Mouse (Mus musculus) midbrain, embryonic 14.5 days (tissue): ENCODE data around the gene Dimt1. TPM values are rescaled to one million over a fixed set of nuclear protein-coding genes. Genes with fewer than 3 reads are reported as not detected.
"Not testable (repeated sequence)": the region's sequence is repeated elsewhere in the genome, so short reads cannot be mapped to it uniquely, and the experiment has no call there.

Experiments used
- ATAC-seq: fragments of 200-750 bp; cut with Nextera tagmentation; 2 replicates; pipeline ENCODE4 v1.8.0; 2017; ENCODE audit warnings: moderate number of reproducible peaks, moderate library complexity; ENCODE audit not compliant: low FRiP score, low TSS enrichment
- DNase-seq: peaks from one replicate; pipeline ENCODE4 v3.0.0-alpha.2; 2015
- H3K27ac ChIP-seq: fragments of 300-500 bp; sonication (generic); replicated peaks from 2 replicates; pipeline ENCODE4 v1.5.1; 2014; ENCODE audit warnings: mild to moderate bottlenecking, low read depth, low read length, moderate library complexity
- H3K27me3 ChIP-seq: fragments of 300-500 bp; sonication (generic); 2 replicates; pipeline ENCODE4 v1.6.1; 2014; ENCODE audit warnings: low read length, control low read depth, mixed read lengths; ENCODE audit not compliant: control insufficient read depth, insufficient read depth
- H3K36me3 ChIP-seq: fragments of 300-500 bp; sonication (generic); 2 replicates; pipeline ENCODE4 v1.6.1; 2014; ENCODE audit warnings: low read length, control low read depth; ENCODE audit not compliant: control insufficient read depth, insufficient read depth
- H3K4me1 ChIP-seq: fragments of 300-500 bp; sonication (generic); 2 replicates; pipeline ENCODE4 v1.6.1; 2014; ENCODE audit warnings: mild to moderate bottlenecking, antibody characterized with exemption, low read length, control low read depth; ENCODE audit not compliant: control insufficient read depth, insufficient read depth
- H3K4me2 ChIP-seq: fragments of 300-500 bp; sonication (generic); 2 replicates; pipeline ENCODE4 v1.6.1; 2014; ENCODE audit warnings: mild to moderate bottlenecking, low read length, moderate library complexity
- H3K4me3 ChIP-seq: fragments of 300-500 bp; sonication (generic); replicated peaks from 2 replicates; pipeline ENCODE4 v1.5.1; 2014; ENCODE audit warnings: low read depth, low read length
- H3K9ac ChIP-seq: fragments of 300-500 bp; sonication (generic); replicated peaks from 2 replicates; pipeline ENCODE4 v1.6.1; 2014; ENCODE audit warnings: mild to moderate bottlenecking, low read length, moderate library complexity
- H3K9me3 ChIP-seq: fragments of 300-500 bp; sonication (generic); 2 replicates; pipeline ENCODE4 v1.6.1; 2016; ENCODE audit warnings: low read length, control low read depth, mixed read lengths; ENCODE audit not compliant: control insufficient read depth
- WGBS: fragments of 180-500 bp; shearing (Covaris S2); extraction: QIAGEN DNeasy Blood & Tissue Kit; methylation state at CpG from one replicate; pipeline ENCODE4 v1.1.7; 2014; 5-methylcytosine and 5-hydroxymethylcytosine counted together
- polyA plus RNA-seq: library from polyadenylated mRNA; unstranded; fragments of >200 nt; fragmentation: Nextera tagmentation; extraction: Ambion mirVana; gene quantifications from 2 replicates; pipeline ENCODE4 v1.2.1, GENCODE M21; 2014

Dimt1 gene
- polyA plus RNA-seq, result 43.2 and 44.7 TPM in 2 replicates

GRCm38 (mm10) chr13:106946594-106947540 lies at the start of gene Dimt1:
Gene Dimt1 (plus strand): TSS chr13:106947127.
- no peaks in the 10 kb centered on the region for H3K27me3 ChIP-seq
- H3K4me2 ChIP-seq, result peak within 1 kb of the TSS; percentile 69
- peaks cover 21% of the 10 kb centered on the region for H3K36me3 ChIP-seq
- no peaks in the 10 kb centered on the region for H3K9me3 ChIP-seq
- ATAC-seq, result peak; percentile 99
- WGBS, result under 1% methylated on average over 68 of the region's 68 CpGs
- peaks cover 6% of the 10 kb centered on the region for H3K4me1 ChIP-seq
- peak; percentile 96 for DNase-seq
- H3K9ac ChIP-seq, result peak within 1 kb of the TSS; percentile 80
- peak within 1 kb of the TSS; percentile 71 for H3K27ac ChIP-seq
- peak within 1 kb of the TSS; percentile 71 for H3K4me3 ChIP-seq

GRCm38 (mm10) chr13:106904637-106905036 lies 42.3 kb upstream of the Dimt1 start:
- Histone ChIP-seq H3K4me3 (no peak overlapping the region), H3K9ac (no peak overlapping the region), H3K4me2 (no peak overlapping the region), H3K27me3 (no peaks in the 10 kb centered on the region), H3K4me1 (no peaks in the 10 kb centered on the region), H3K9me3 (no peaks in the 10 kb centered on the region), H3K27ac (no peak overlapping the region), H3K36me3 (peaks cover 43% of the 10 kb centered on the region)
- DNase-seq, result no peak
- WGBS, result 98% methylated on average over 3 of the region's 3 CpGs
- no peak for ATAC-seq

DNA sequence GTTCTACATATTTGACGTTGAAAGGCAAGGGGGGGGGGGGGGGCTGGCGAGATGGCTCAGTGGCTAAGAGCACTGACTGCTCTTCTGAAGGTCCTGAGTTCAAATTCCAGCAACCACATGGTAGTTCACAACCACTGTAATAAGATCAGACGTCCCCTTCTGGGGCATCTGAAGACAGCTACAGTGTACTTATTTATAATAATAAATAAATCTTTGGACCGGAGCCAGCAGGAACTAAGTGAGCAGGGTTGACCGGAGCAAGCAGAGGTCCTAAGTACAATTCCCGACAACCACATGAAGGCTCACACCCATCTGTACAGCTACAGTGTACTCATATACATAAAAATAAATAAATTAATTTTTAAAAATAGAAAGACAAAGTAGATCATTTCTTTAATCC lies 41.8 kb upstream of the Dimt1 start:
- H3K9ac ChIP-seq, DNase-seq, H3K4me2 ChIP-seq, ATAC-seq, H3K4me1 ChIP-seq, H3K4me3 ChIP-seq, H3K9me3 ChIP-seq, H3K27ac ChIP-seq, H3K27me3 ChIP-seq: not testable (repeated sequence)
- 88% methylated on average over 6 of the region's 6 CpGs for WGBS
- H3K36me3 ChIP-seq, result peaks cover 43% of the 10 kb centered on the region

GRCm38 (mm10) chr13:106907273-106907672 lies 39.7 kb upstream of the Dimt1 start:
- no peak overlapping the region for H3K4me2 ChIP-seq
- DNase-seq (no peak), ATAC-seq (no peak)
- H3K27me3 ChIP-seq, result no peaks in the 10 kb centered on the region
- no peak overlapping the region for H3K4me3 ChIP-seq
- no peaks in the 10 kb centered on the region for H3K9me3 ChIP-seq
- WGBS, result 96% methylated on average over 4 of the region's 4 CpGs
- H3K27ac ChIP-seq, result no peak overlapping the region
- H3K36me3 ChIP-seq, result peaks cover 42% of the 10 kb centered on the region
- no peaks in the 10 kb centered on the region for H3K4me1 ChIP-seq
- H3K9ac ChIP-seq, result no peak overlapping the region

- 95% methylated on average over 10 of the region's 10 CpGs for WGBS
- H3K36me3 ChIP-seq, result peaks cover 42% of the 10 kb centered on the region
- no peaks in the 10 kb centered on the region for H3K27me3 ChIP-seq
- no peak overlapping the region for H3K9ac ChIP-seq
- no peak overlapping the region for H3K4me3 ChIP-seq
- H3K4me1 ChIP-seq, result no peaks in the 10 kb centered on the region
- H3K4me2 ChIP-seq, result no peak overlapping the region
- no peak for ATAC-seq
- no peak for DNase-seq
- H3K27ac ChIP-seq, result no peak overlapping the region
- H3K9me3 ChIP-seq, result no peaks in the 10 kb centered on the region
These were observed 36.8 kb upstream of the Dimt1 start for GRCm38 (mm10) chr13:106910096-106910495.

- no peak for ATAC-seq
- 78% methylated on average over 3 of the region's 3 CpGs for WGBS
- no peaks in the 10 kb centered on the region for H3K27me3 ChIP-seq
These were observed 33.7 kb upstream of the Dimt1 start for GRCm38 (mm10) chr13:106913125-106913736.

DNA sequence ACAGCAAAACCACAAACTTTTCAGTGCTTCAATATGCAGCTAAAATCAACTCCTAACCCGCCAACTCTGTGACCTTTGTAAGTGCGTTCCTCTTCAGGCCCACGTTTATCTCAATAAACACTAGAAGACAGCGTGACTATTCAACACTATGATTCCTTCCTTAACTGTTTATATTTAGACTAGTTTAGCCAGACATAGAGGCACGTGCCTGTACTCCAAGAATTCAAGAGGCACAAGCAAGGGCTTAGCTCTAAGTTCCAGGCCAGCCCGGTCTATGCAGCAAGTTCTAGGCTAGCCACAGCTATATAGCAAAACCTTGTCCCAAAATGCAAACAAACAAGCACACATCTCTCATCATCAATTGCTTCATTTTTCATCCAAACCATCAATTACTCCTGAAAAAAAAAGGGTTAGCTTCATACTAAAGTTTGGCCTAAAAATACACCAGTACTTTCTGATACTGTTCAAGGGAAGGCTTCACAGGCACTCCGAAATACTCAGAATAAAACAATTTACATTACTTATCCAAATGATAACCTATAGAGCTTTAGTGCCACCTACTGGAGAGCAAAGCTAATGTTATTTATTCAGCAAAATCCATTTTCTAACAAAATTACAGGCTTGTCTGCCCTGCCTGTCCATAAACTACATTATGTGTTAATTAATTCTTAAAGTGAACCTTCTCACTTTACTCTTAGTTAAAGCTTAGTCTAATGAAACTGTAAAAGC lies 28.4 kb upstream of the Dimt1 start:
- H3K9ac ChIP-seq, result no peak overlapping the region

More at GRCm38 (mm10) chr13:106913125-106913736, 33.7 kb upstream of the Dimt1 start:
- H3K36me3 ChIP-seq, result peaks cover 21% of the 10 kb centered on the region
- no peak overlapping the region for H3K9ac ChIP-seq
- H3K4me1 ChIP-seq, result no peaks in the 10 kb centered on the region
- no peaks in the 10 kb centered on the region for H3K9me3 ChIP-seq
- DNase-seq, result no peak
- no peak overlapping the region for H3K4me2 ChIP-seq
- no peak overlapping the region for H3K4me3 ChIP-seq
- no peak overlapping the region for H3K27ac ChIP-seq

GRCm38 (mm10) chr13:106925921-106926320 lies 21.0 kb upstream of the Dimt1 start:
- not testable (repeated sequence) for ATAC-seq, H3K4me2 ChIP-seq, H3K4me1 ChIP-seq, H3K27ac ChIP-seq, H3K27me3 ChIP-seq, H3K9ac ChIP-seq, H3K9me3 ChIP-seq, DNase-seq, H3K4me3 ChIP-seq
- peaks cover 23% of the 10 kb centered on the region for H3K36me3 ChIP-seq
- over 99% methylated on average over 3 of the region's 3 CpGs for WGBS

More for the DNA sequence above, 28.4 kb upstream of the Dimt1 start:
- Histone ChIP-seq H3K27ac (no peak overlapping the region), H3K9me3 (no peaks in the 10 kb centered on the region), H3K4me1 (no peaks in the 10 kb centered on the region), H3K27me3 (no peaks in the 10 kb centered on the region), H3K36me3 (peaks cover 25% of the 10 kb centered on the region), H3K4me3 (no peak overlapping the region), H3K4me2 (no peak overlapping the region)
- DNase-seq (peak; percentile 90), ATAC-seq (no peak)
- 89% methylated on average over 7 of the region's 7 CpGs for WGBS
